ENCODE assay signal across 8 mouse cellular contexts in the genomic region with DNA sequence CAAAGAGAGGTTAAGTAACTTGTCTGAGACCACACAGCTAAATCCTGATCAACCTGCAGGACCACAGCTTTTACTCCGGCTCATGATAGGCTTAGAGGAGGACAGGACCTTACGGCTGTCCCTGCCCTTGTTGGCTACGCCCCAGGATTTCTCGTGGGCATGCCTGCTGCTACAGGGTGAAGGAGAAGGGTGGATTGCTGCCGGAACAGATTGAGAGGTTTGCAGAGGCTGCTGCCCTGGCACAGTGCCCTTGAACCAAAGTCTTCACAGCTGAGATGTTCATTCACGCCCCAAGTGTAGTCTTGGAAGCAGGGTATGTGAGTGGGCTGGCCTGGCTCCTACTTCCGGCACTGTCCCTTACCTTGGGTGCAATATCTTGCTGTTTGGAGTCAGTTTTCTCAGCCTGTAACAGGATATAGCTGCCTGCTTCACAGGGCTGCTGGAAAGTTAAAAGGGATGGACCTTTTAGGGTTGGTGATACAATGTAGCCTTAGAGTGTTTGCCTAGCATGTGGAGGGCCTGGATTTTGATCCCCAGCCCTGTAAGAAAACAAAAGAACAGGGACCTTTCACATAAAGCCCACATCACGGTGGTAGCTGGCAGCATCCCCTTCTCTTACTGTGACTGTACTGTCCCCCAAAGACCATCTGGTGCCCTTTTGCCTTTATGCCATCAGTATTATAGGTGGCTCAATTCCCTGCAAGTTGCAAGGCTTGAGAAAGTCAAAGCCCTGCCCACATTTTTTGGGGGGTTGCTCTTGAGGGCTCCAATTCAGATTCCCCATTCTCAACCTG. TPM values are rescaled to one million over a fixed set of nuclear protein-coding genes. Genes with fewer than 3 reads are reported as not detected.
A peak's percentile ranks its signal among the peaks of the same experiment; 100 is the strongest.
DNase-seq lines count a peak whose midpoint lies in the region; ATAC-seq lines count a peak whose summit lies in the region.

No protein-coding gene starts in this region.

- ATAC-seq in neural tube, embryonic 12.5 days (ENCODE audit: low FRiP score, low read depth) = no peak
- ATAC-seq in neural tube, embryonic 13.5 days (ENCODE audit: low read depth) = no peak

- H3K27me3 ChIP-seq in neural tube, embryonic 12.5 days (replicated peaks) = no peaks in the 10 kb centered on the region
- peaks cover 39% of the 10 kb centered on the region for H3K27me3 ChIP-seq in embryonic facial prominence, embryonic 10.5 days (replicated peaks; ENCODE audit: low read depth, poor library complexity, severe bottlenecking)
- H3K27me3 ChIP-seq in neural tube, embryonic 13.5 days = no peaks in the 10 kb centered on the region

- 0 out of 2 replicates have a peak overlapping the region, but pooled peaks have one; percentile 10 for H3K9ac ChIP-seq in neural tube, embryonic 12.5 days
- H3K9ac ChIP-seq in neural tube, embryonic 13.5 days = no peak overlapping the region; the same call in 1 of the 2 replicates

- H3K9me3 ChIP-seq in neural tube, embryonic 12.5 days = no peaks in the 10 kb centered on the region
- H3K9me3 ChIP-seq in embryonic facial prominence, embryonic 10.5 days = no peaks in the 10 kb centered on the region
- H3K9me3 ChIP-seq in neural tube, embryonic 13.5 days = no peaks in the 10 kb centered on the region

- DNase-seq in neural tube, embryonic 10.5 days (ENCODE audit: extremely low spot score, low spot score) = no peak
- no peak for DNase-seq in embryonic facial prominence, embryonic 10.5 days (ENCODE audit: low spot score)
- DNase-seq in kidney, postnatal 14 days = peak; percentile 45
- DNase-seq in spleen, postnatal 10 days (ENCODE audit: low spot score in 2 of 2) = no peak
- no peak for DNase-seq in layer of hippocampus, adult 11-12 months (ENCODE audit: low spot score)
- no peak for DNase-seq in embryo, embryonic 9.5 days (ENCODE audit: extremely low spot score)

- H3K4me1 ChIP-seq in neural tube, embryonic 12.5 days = peaks cover 50% of the 10 kb centered on the region
- peaks cover 46% of the 10 kb centered on the region for H3K4me1 ChIP-seq in embryonic facial prominence, embryonic 10.5 days
- H3K4me1 ChIP-seq in neural tube, embryonic 13.5 days (replicated peaks) = peaks cover 71% of the 10 kb centered on the region

- 64% methylated on average over 8 of the region's 8 CpGs for WGBS in neural tube, embryonic 12.5 days
- WGBS in embryonic facial prominence, embryonic 10.5 days = 78% methylated on average over 8 of the region's 8 CpGs
- WGBS in neural tube, embryonic 13.5 days = 46% methylated on average over 8 of the region's 8 CpGs

- no peaks in the 10 kb centered on the region for H3K36me3 ChIP-seq in neural tube, embryonic 12.5 days
- no peaks in the 10 kb centered on the region for H3K36me3 ChIP-seq in embryonic facial prominence, embryonic 10.5 days (replicated peaks)
- no peaks in the 10 kb centered on the region for H3K36me3 ChIP-seq in neural tube, embryonic 13.5 days

- H3K4me3 ChIP-seq in neural tube, embryonic 12.5 days = no peak overlapping the region
- H3K4me3 ChIP-seq in embryonic facial prominence, embryonic 10.5 days = no peak overlapping the region
- no peak overlapping the region for H3K4me3 ChIP-seq in neural tube, embryonic 13.5 days

- H3K27ac ChIP-seq in neural tube, embryonic 12.5 days = peak overlapping the region; percentile 65; the same call in 1 of the 2 replicates
- H3K27ac ChIP-seq in embryonic facial prominence, embryonic 10.5 days (replicated peaks) = peak overlapping the region; percentile 30
- H3K27ac ChIP-seq in neural tube, embryonic 13.5 days (replicated peaks) = peak overlapping the region; percentile 92

- H3K4me2 ChIP-seq in neural tube, embryonic 12.5 days (replicated peaks) = no peak overlapping the region
- no peak overlapping the region for H3K4me2 ChIP-seq in neural tube, embryonic 13.5 days

RNA-seq across cellular contexts. Expression of gene Cntn2, which starts 18.0 kb away (rescaled TPM):
- 82.3 and 104 TPM in 2 replicates for polyA plus RNA-seq in neural tube, embryonic 12.5 days (2016; fragmentation: Nextera tagmentation; extraction: Ambion mirVana)
- polyA plus RNA-seq in embryonic facial prominence, embryonic 10.5 days (2016; fragmentation: Nextera tagmentation; extraction: Ambion mirVana) = 14.7 and 15.1 TPM in 2 replicates
- 84.9 and 102 TPM in 2 replicates for polyA plus RNA-seq in neural tube, embryonic 13.5 days (2015; fragmentation: Nextera tagmentation; extraction: Ambion mirVana)

RNA-seq across cellular contexts. Expression of gene Tmem81, which starts 55.1 kb away (rescaled TPM):
- 1.2 TPM in 2 replicates for polyA plus RNA-seq in neural tube, embryonic 12.5 days (2016; fragmentation: Nextera tagmentation; extraction: Ambion mirVana)
- polyA plus RNA-seq in embryonic facial prominence, embryonic 10.5 days (2016; fragmentation: Nextera tagmentation; extraction: Ambion mirVana) = 1.8 and 2.1 TPM in 2 replicates
- 1.0 and 1.1 TPM in 2 replicates for polyA plus RNA-seq in neural tube, embryonic 13.5 days (2015; fragmentation: Nextera tagmentation; extraction: Ambion mirVana)

Comparison
In these comparisons a context has a peak if more than half of its experiments do, and no peak if none do; other contexts are left out.
1. H3K27ac ChIP-seq: peak in every context shown above with its lines; median percentile 92 in neural tube, embryonic 13.5 days; 65 in neural tube, embryonic 12.5 days; 30 in embryonic facial prominence, embryonic 10.5 days.